Mouse (Mus musculus): Measurements from ENCODE around the gene Ccpg1os. TPM values are rescaled to one million over a fixed set of nuclear protein-coding genes. Genes with fewer than 3 reads are reported as not detected.

Ccpg1os gene
- polyA plus RNA-seq, 1 experiment, result 4.7 TPM

DNA sequence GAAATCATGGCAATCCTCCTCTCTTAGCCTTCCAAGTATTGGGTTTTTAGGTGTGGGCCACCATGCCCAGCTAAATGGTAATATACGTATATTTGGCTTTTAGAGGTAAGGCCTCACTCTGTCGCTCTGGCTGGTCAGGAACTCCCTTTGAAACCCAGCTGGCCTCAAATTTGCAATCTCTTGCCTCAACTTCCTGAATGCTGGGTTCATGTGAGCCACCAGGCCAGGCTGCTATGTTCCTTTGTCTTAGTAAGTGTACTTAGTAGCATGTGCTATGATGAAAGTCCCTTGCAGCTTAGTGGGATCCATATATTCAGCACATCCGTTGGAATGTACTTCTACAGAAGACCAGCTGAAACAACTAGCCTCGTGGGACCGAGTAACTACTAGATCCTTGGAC is 10.4 kb downstream of the Ccpg1os start:
- Histone ChIP-seq H3K27ac (ENCODE audit: control insufficient read depth, insufficient read depth, low read depth, low read length, poor library complexity) (peak overlapping the region; percentile 72), H3K4me3 (replicated peaks; ENCODE audit: control insufficient read depth, low read depth, low read length) (no peak overlapping the region), H3K4me1 (ENCODE audit: control insufficient read depth, insufficient read depth, low read length) (peaks cover 2% of the 10 kb centered on the region; the same call in 1 of the 2 replicates)
- TF ChIP-seq CTCF (IDR thresholded peaks at IDR 0.05; ENCODE audit: control insufficient read depth, insufficient read depth, low read length), result no peak
- TF ChIP-seq POLR2A (IDR thresholded peaks at IDR 0.05; ENCODE audit: borderline replicate concordance, control insufficient read depth, low read depth, low read length), result no peak
- WGBS, result 37% methylated on average over 5 of the region's 5 CpGs

DNA sequence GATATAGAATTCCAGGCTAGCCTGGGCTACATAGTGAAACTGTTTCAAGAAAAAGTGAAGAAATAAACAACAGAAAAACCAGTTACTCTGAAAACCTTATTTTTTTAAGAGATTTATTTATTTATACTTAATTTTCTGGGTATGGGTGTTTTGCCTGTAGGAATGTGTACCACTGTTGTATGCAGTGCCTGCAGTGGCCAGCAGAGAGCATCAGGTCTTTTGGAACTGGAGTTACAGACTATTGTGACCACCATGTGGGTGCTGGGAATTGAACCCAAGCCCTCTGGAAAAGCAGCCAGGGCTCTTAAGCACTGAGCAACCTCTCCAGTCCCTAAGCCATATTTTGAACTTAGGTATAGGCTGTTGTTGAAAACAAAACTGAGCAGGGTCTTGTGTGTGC is 12.2 kb downstream of the Ccpg1os start:
- TF ChIP-seq CTCF (IDR thresholded peaks at IDR 0.05; ENCODE audit: control insufficient read depth, insufficient read depth, low read length), result no peak
- TF ChIP-seq POLR2A (IDR thresholded peaks at IDR 0.05; ENCODE audit: borderline replicate concordance, control insufficient read depth, low read depth, low read length), result no peak
- H3K4me1 ChIP-seq (ENCODE audit: control insufficient read depth, insufficient read depth, low read length), result peaks cover 3% of the 10 kb centered on the region
- H3K27ac ChIP-seq (ENCODE audit: control insufficient read depth, insufficient read depth, low read depth, low read length, poor library complexity), result peak overlapping the region; percentile 8; the same call in 1 of the 2 replicates
- H3K4me3 ChIP-seq (replicated peaks; ENCODE audit: control insufficient read depth, low read depth, low read length), result no peak overlapping the region

DNA sequence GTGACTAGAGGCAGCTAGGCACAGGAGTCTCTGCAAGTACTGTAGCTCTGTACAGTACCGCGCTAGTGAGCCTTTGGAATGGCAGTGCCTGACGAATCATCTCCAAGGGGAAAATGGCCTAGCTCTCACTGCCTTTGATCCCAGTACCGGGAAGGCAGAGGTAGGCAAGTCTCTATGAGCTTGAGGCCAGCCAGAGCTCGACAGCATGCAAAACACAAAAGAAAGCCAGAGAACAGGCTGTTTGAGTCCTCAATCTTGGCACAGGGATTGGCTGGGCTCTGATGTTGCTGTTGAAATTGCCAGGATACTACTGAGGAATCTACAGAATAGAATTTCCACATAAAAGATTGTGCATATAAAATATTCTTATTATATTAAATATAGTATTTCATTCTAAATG is 12.7 kb downstream of the Ccpg1os start:
- peaks cover 3% of the 10 kb centered on the region for H3K4me1 ChIP-seq (ENCODE audit: control insufficient read depth, insufficient read depth, low read length)
- no peak overlapping the region for H3K27ac ChIP-seq (ENCODE audit: control insufficient read depth, insufficient read depth, low read depth, low read length, poor library complexity)
- TF ChIP-seq POLR2A (IDR thresholded peaks at IDR 0.05; ENCODE audit: borderline replicate concordance, control insufficient read depth, low read depth, low read length) (no peak), CTCF (IDR thresholded peaks at IDR 0.05; ENCODE audit: control insufficient read depth, insufficient read depth, low read length) (no peak)
- 86% methylated on average over 5 of the region's 5 CpGs for WGBS
- no peak overlapping the region for H3K4me3 ChIP-seq (replicated peaks; ENCODE audit: control insufficient read depth, low read depth, low read length)

DNA sequence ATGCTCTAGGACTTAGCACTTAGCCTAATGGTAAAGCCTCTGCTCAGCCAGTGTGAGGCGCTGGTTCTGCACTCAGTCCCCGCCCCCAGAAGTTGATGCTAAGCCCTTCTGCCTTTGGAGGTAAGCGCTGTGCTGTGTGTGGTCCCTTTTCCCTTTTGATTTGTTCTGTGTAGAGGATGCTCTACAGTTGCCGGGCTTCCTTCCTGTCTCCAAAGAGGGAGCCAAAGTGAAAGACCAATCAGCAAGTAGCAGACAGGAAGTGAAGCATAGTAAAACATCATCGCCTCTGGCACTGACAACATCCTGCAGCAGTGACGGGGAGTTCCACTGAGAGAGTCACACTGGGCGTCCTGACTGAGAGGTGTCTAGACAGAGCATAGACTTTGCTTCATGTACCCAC is 15.3 kb downstream of the Ccpg1os start:
- TF ChIP-seq CTCF (IDR thresholded peaks at IDR 0.05; ENCODE audit: control insufficient read depth, insufficient read depth, low read length) (peak; percentile 32; the same call in 1 of the 2 replicates), POLR2A (IDR thresholded peaks at IDR 0.05; ENCODE audit: borderline replicate concordance, control insufficient read depth, low read depth, low read length) (no peak)
- H3K27ac ChIP-seq (ENCODE audit: control insufficient read depth, insufficient read depth, low read depth, low read length, poor library complexity), result no peak overlapping the region
- no peak overlapping the region for H3K4me3 ChIP-seq (replicated peaks; ENCODE audit: control insufficient read depth, low read depth, low read length)
- 43% methylated on average over 7 of the region's 7 CpGs for WGBS
- peaks cover 5% of the 10 kb centered on the region for H3K4me1 ChIP-seq (ENCODE audit: control insufficient read depth, insufficient read depth, low read length)

DNA sequence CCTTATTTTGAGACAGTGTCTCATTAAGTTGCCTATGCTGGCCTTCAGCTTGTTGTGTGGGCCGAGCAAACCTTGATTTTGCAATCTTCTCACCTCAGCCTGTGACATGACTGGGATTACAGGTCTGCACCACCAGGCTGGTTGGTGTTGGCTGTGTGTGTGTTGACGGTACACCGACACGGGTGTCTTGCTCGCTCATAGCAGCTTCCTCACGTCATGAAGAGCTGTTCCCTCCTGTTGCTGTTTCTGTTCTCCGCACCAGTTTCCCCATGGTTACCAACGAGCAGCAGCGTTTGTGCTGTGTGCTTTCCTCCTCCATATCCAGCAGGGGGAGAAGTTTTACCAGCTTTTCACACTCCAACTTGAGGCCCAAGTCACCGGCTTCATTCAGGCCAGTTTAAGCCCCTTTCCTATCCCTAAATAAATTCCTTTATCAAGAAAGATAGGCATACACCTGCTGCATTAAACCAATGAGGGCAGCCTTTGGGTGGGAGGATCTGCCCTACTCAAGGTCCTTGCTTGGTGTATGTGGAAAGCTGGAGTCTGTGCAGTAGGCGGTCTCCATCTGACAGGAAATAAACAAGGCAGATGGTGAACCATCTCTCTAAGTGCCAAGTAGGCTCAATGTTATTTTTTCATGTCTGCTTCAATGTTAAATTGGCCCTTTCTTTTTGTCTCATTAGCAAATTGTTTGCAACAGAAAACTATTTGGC is 16.7 kb downstream of the Ccpg1os start:
- WGBS, result 9% methylated on average over 11 of the region's 11 CpGs
- Histone ChIP-seq H3K4me1 (ENCODE audit: control insufficient read depth, insufficient read depth, low read length) (peaks cover 5% of the 10 kb centered on the region), H3K4me3 (replicated peaks; ENCODE audit: control insufficient read depth, low read depth, low read length) (peak overlapping the region; percentile 68), H3K27ac (ENCODE audit: control insufficient read depth, insufficient read depth, low read depth, low read length, poor library complexity) (peak overlapping the region; percentile 93)
- TF ChIP-seq CTCF (IDR thresholded peaks at IDR 0.05; ENCODE audit: control insufficient read depth, insufficient read depth, low read length) (peak; percentile 68), POLR2A (IDR thresholded peaks at IDR 0.05; ENCODE audit: borderline replicate concordance, control insufficient read depth, low read depth, low read length) (no peak)

DNA sequence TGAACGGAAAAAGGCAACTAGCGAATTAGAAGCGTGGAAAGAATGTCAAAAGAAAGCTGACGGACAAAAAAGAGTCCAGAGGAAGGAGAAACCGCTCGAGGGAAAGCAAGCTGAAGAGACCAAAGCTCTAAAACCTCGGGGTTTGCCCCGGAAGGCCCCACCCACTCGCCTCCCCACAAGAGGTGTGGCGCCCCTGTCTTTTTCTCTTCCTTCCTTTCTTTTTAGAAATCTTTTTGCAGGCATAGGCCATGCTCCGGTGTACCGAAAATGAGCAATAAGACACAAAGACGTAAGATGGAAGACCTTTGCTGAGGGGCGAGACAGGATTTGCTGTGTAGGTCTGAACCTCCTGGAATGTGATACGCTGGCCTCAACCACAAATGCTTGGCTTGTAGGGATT is 23.2 kb downstream of the Ccpg1os start:
- H3K4me1 ChIP-seq (ENCODE audit: control insufficient read depth, insufficient read depth, low read length), result peaks cover 6% of the 10 kb centered on the region; the same call in 1 of the 2 replicates
- 36% methylated on average over 15 of the region's 15 CpGs for WGBS
- H3K4me3 ChIP-seq (replicated peaks; ENCODE audit: control insufficient read depth, low read depth, low read length), result no peak overlapping the region
- TF ChIP-seq CTCF (IDR thresholded peaks at IDR 0.05; ENCODE audit: control insufficient read depth, insufficient read depth, low read length) (no peak), POLR2A (IDR thresholded peaks at IDR 0.05; ENCODE audit: borderline replicate concordance, control insufficient read depth, low read depth, low read length) (no peak)
- no peak overlapping the region for H3K27ac ChIP-seq (ENCODE audit: control insufficient read depth, insufficient read depth, low read depth, low read length, poor library complexity)

DNA sequence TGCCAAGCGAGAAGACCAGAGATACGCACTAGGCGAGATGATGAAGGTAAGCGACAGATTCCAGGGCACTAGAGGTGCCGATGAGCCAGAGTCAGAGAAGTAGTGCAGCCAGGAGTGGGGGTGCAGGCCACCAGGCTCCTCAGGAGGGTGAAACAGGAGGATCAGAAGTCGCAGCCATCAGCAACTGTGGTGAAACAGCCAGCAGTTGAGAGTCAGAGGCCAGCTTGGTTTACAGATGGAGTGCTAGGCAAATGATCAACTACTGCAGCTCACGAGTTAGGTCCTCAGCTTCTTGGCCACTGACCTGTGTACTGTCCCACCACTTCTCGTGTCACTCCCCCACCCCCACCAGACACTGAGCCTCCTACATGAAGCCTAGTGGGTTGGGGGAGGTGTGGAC is 23.8 kb downstream of the Ccpg1os start:
- peak overlapping the region; percentile 5; the same call in 1 of the 2 replicates for H3K27ac ChIP-seq (ENCODE audit: control insufficient read depth, insufficient read depth, low read depth, low read length, poor library complexity)
- H3K4me3 ChIP-seq (replicated peaks; ENCODE audit: control insufficient read depth, low read depth, low read length), result no peak overlapping the region
- 70% methylated on average over 8 of the region's 8 CpGs for WGBS
- TF ChIP-seq POLR2A (IDR thresholded peaks at IDR 0.05; ENCODE audit: borderline replicate concordance, control insufficient read depth, low read depth, low read length) (no peak), CTCF (IDR thresholded peaks at IDR 0.05; ENCODE audit: control insufficient read depth, insufficient read depth, low read length) (no peak)
- H3K4me1 ChIP-seq (ENCODE audit: control insufficient read depth, insufficient read depth, low read length), result peaks cover 6% of the 10 kb centered on the region; the same call in 1 of the 2 replicates

DNA sequence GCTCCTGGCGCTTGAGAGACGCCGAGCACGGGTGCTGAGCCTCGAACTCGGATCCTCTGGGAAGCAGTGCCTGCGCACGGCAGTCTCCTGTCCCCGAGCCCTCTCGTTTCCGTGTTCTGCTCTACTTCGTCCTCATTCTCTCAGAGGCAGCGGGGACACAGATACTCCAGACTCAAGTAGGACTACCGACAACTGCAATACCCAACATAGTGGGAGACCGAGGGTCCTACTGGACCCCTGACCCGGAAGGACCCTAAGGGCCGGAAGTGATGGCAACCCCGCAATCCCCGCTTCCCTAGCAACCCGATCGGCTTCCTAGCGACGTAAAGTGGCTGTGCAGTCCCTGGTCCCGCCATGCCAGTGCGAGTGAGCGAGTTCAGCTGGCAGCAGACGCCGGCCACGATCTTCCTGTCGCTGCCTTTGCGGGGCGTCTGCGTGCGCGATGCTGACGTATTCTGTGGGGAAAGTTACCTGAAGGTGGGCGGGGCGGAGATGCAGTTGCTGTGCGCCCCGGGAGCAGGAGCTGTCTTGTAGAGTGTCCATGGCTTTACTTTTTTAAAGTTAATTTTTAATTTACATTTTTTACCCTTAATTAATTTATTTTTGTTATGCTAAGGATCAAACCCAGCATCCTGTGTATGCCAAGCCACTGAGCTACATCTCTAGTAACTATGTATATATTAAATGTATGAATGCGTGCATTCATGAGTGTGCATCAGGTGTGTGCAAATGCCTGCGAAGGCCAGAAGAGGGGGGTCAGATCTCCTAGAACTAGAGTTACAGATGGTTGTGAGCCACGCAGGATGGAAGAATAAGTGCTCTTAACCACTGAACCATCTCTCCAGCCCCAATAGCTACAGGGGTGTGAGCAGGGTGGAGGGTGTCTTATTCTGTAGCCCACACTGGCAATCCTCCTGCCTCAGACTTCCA is 26.4 kb downstream of the Ccpg1os start, which contains the start of the genes Dyx1c1 and Gm44503:
TSS of gene Dyx1c1 (plus strand) at position 265 of the 930 bp plus-strand sequence.
TSS of gene Gm44503 (plus strand) at position 332 of the 930 bp plus-strand sequence.
- TF ChIP-seq POLR2A (IDR thresholded peaks at IDR 0.05; ENCODE audit: borderline replicate concordance, control insufficient read depth, low read depth, low read length) (peak; percentile 50; the same call in 1 of the 2 replicates), CTCF (IDR thresholded peaks at IDR 0.05; ENCODE audit: control insufficient read depth, insufficient read depth, low read length) (no peak)
- Histone ChIP-seq H3K27ac (ENCODE audit: control insufficient read depth, insufficient read depth, low read depth, low read length, poor library complexity) (peak within 1 kb of the TSS; percentile 47), H3K4me1 (ENCODE audit: control insufficient read depth, insufficient read depth, low read length) (peaks cover 2% of the 10 kb centered on the region; the same call in 1 of the 2 replicates), H3K4me3 (replicated peaks; ENCODE audit: control insufficient read depth, low read depth, low read length) (peak within 1 kb of the TSS; percentile 88)
- WGBS, result 2% methylated on average over 43 of the region's 43 CpGs

Data from bone marrow, adult 2 months (tissue).